15 mouse cellular contexts compared by ENCODE assay signal in genomic region chr19:58831280-58831922, GRCm38 (mm10). TPM values are rescaled to one million over a fixed set of nuclear protein-coding genes. Genes with fewer than 3 reads are reported as not detected.
DNase-seq lines count a peak whose midpoint lies in the region; ATAC-seq lines count a peak whose summit lies in the region.
"Had no signal": no experiment of that assay in that cellular context is flagged by ENCODE, and none has a peak within 500 bp of the region (broad histone marks: within the 10 kb centered on the region; RNA-seq: fewer than 3 reads in every experiment).

No protein-coding gene starts in this region.

- no peak for DNase-seq in embryonic facial prominence, embryonic 11.5 days (ENCODE audit: low spot score)
- no peak for DNase-seq in embryonic facial prominence, embryonic 10.5 days (ENCODE audit: low spot score)
- peak; percentile 91 to 96 for DNase-seq in cerebellum, postnatal 10 days
- DNase-seq in lung, adult 18-20 months = no peak
- DNase-seq in kidney, adult 11 months = no peak
- no peak for DNase-seq in liver
- DNase-seq: gastrocnemius, postnatal 14 days had no signal

- no peaks in the 10 kb centered on the region for H3K4me1 ChIP-seq in embryonic facial prominence, embryonic 11.5 days (ENCODE audit: control insufficient read depth, insufficient read depth, low read length)
- peaks cover 5% of the 10 kb centered on the region; the same call in 1 of the 2 replicates for H3K4me1 ChIP-seq in embryonic facial prominence, embryonic 10.5 days
- peaks cover 44% of the 10 kb centered on the region for H3K4me1 ChIP-seq in hindbrain, embryonic 15.5 days (replicated peaks)
- H3K4me1 ChIP-seq in neural tube, embryonic 13.5 days (replicated peaks) = peaks cover 73% of the 10 kb centered on the region
- H3K4me1 ChIP-seq: limb, embryonic 13.5 days had no signal

- H3K9ac ChIP-seq in embryonic facial prominence, embryonic 11.5 days (replicated peaks; ENCODE audit: low read length) = no peak overlapping the region
- no peak overlapping the region for H3K9ac ChIP-seq in hindbrain, embryonic 15.5 days
- no peak overlapping the region for H3K9ac ChIP-seq in neural tube, embryonic 13.5 days
- H3K9ac ChIP-seq: heart, embryonic 15.5 days; limb, embryonic 13.5 days had no signal

- H3K27me3 ChIP-seq in embryonic facial prominence, embryonic 11.5 days (ENCODE audit: control insufficient read depth, insufficient read depth, low read length) = no peaks in the 10 kb centered on the region
- H3K27me3 ChIP-seq in embryonic facial prominence, embryonic 10.5 days (replicated peaks; ENCODE audit: low read depth, poor library complexity, severe bottlenecking) = no peaks in the 10 kb centered on the region
- no peaks in the 10 kb centered on the region for H3K27me3 ChIP-seq in hindbrain, embryonic 15.5 days
- H3K27me3 ChIP-seq in neural tube, embryonic 13.5 days = no peaks in the 10 kb centered on the region
- H3K27me3 ChIP-seq: heart, embryonic 15.5 days; limb, embryonic 13.5 days had no signal

- H3K36me3 ChIP-seq in embryonic facial prominence, embryonic 11.5 days (replicated peaks; ENCODE audit: control insufficient read depth, insufficient read depth, low read depth, low read length) = no peaks in the 10 kb centered on the region
- H3K36me3 ChIP-seq in embryonic facial prominence, embryonic 10.5 days (replicated peaks) = no peaks in the 10 kb centered on the region
- H3K36me3 ChIP-seq in hindbrain, embryonic 15.5 days = no peaks in the 10 kb centered on the region
- H3K36me3 ChIP-seq in neural tube, embryonic 13.5 days = no peaks in the 10 kb centered on the region
- H3K36me3 ChIP-seq: G1E; heart, embryonic 15.5 days; limb, embryonic 13.5 days had no signal

- WGBS in embryonic facial prominence, embryonic 11.5 days = 84% methylated on average over 9 of the region's 9 CpGs
- 86% methylated on average over 9 of the region's 9 CpGs for WGBS in embryonic facial prominence, embryonic 10.5 days
- WGBS in hindbrain, embryonic 15.5 days = 47% methylated on average over 9 of the region's 9 CpGs
- WGBS in neural tube, embryonic 13.5 days = 47% methylated on average over 9 of the region's 9 CpGs

- H3K9me3 ChIP-seq in embryonic facial prominence, embryonic 11.5 days (replicated peaks; ENCODE audit: control insufficient read depth, low read length) = no peaks in the 10 kb centered on the region
- H3K9me3 ChIP-seq in embryonic facial prominence, embryonic 10.5 days = no peaks in the 10 kb centered on the region
- no peaks in the 10 kb centered on the region for H3K9me3 ChIP-seq in hindbrain, embryonic 15.5 days
- no peaks in the 10 kb centered on the region for H3K9me3 ChIP-seq in neural tube, embryonic 13.5 days
- H3K9me3 ChIP-seq: heart, embryonic 15.5 days; limb, embryonic 13.5 days had no signal

- 0 out of 2 replicates have a peak, but pooled peaks have one; percentile 44 for ATAC-seq in embryonic facial prominence, embryonic 11.5 days (replicated peaks; ENCODE audit: insufficient number of reproducible peaks, low FRiP score, low TSS enrichment, low read depth)
- ATAC-seq in hindbrain, embryonic 15.5 days (ENCODE audit: low FRiP score, low read depth) = peak; percentile 39
- peak; percentile 33; the same call in 1 of the 2 replicates for ATAC-seq in neural tube, embryonic 13.5 days (ENCODE audit: low read depth)
- ATAC-seq: intestine, postnatal 0 days had no signal

- H3K4me3 ChIP-seq in embryonic facial prominence, embryonic 11.5 days (ENCODE audit: low read depth, low read length) = no peak overlapping the region
- no peak overlapping the region for H3K4me3 ChIP-seq in embryonic facial prominence, embryonic 10.5 days
- H3K4me3 ChIP-seq in hindbrain, embryonic 15.5 days = no peak overlapping the region
- H3K4me3 ChIP-seq in neural tube, embryonic 13.5 days = no peak overlapping the region
- H3K4me3 ChIP-seq: heart, embryonic 15.5 days; limb, embryonic 13.5 days had no signal

- no peak overlapping the region for H3K27ac ChIP-seq in embryonic facial prominence, embryonic 11.5 days (replicated peaks; ENCODE audit: low read depth, low read length)
- no peak overlapping the region; the same call in 1 of the 2 replicates for H3K27ac ChIP-seq in embryonic facial prominence, embryonic 10.5 days (replicated peaks)
- H3K27ac ChIP-seq in hindbrain, embryonic 15.5 days (replicated peaks) = peak overlapping the region; percentile 56
- peak overlapping the region; percentile 77 for H3K27ac ChIP-seq in neural tube, embryonic 13.5 days (replicated peaks)
- H3K27ac ChIP-seq: heart, embryonic 15.5 days; limb, embryonic 13.5 days had no signal

- no peak overlapping the region for H3K4me2 ChIP-seq in embryonic facial prominence, embryonic 11.5 days (ENCODE audit: low read depth, low read length)
- no peak overlapping the region for H3K4me2 ChIP-seq in hindbrain, embryonic 15.5 days
- H3K4me2 ChIP-seq in neural tube, embryonic 13.5 days = no peak overlapping the region
- H3K4me2 ChIP-seq: heart, embryonic 15.5 days; limb, embryonic 13.5 days had no signal

RNA-seq across cellular contexts. Expression of gene 1700019N19Rik, which starts 37.1 kb away (rescaled TPM):
- polyA plus RNA-seq in embryonic facial prominence, embryonic 11.5 days (2014; fragmentation: Nextera tagmentation; extraction: Ambion mirVana) = not detected in 2 replicates
- polyA plus RNA-seq in embryonic facial prominence, embryonic 10.5 days (2016; fragmentation: Nextera tagmentation; extraction: Ambion mirVana) = 0.20 TPM in 1 of 2 replicates, not detected in the other
- not detected in 2 replicates for polyA plus RNA-seq in hindbrain, embryonic 15.5 days (2015; fragmentation: Nextera tagmentation; extraction: Ambion mirVana)
- polyA plus RNA-seq in neural tube, embryonic 13.5 days (2015; fragmentation: Nextera tagmentation; extraction: Ambion mirVana) = not detected in 2 replicates
- polyA plus RNA-seq: G1E; heart, embryonic 15.5 days; intestine, postnatal 0 days; limb, embryonic 13.5 days; lung, embryonic 16.5 days; stomach, embryonic 14.5 days had no signal

Comparison
In these comparisons a context has a peak if more than half of its experiments do, and no peak if none do; other contexts are left out.
1. DNase-seq: peak in cerebellum, postnatal 10 days (2 of 2); none in embryonic facial prominence, embryonic 11.5 days (single experiment), embryonic facial prominence, embryonic 10.5 days (single experiment), lung, adult 18-20 months (0 of 2), kidney, adult 11 months (single experiment) and liver (single experiment).
2. H3K27ac ChIP-seq: peak in hindbrain, embryonic 15.5 days (single experiment) and neural tube, embryonic 13.5 days (single experiment); none in embryonic facial prominence, embryonic 11.5 days (single experiment) and embryonic facial prominence, embryonic 10.5 days (single experiment).
3. Peak in every context shown above with its lines, with median percentiles within 50 percentile points of each other: ATAC-seq.